Mouse (Mus musculus) heart, embryonic 12.5 days (tissue): Measurements from ENCODE around the gene Gm11563. TPM values are rescaled to one million over a fixed set of nuclear protein-coding genes. Genes with fewer than 3 reads are reported as not detected.

Source experiments
- polyA plus RNA-seq: library from polyadenylated mRNA; unstranded; fragments of >200 nt; fragmentation: Nextera tagmentation; extraction: Ambion mirVana; gene quantifications from 2 replicates; pipeline ENCODE4 v1.2.1, GENCODE M21; 2016

The Gm11563 gene
- polyA plus RNA-seq, 1 experiment from 2014 or later: not detected

Other genes starting within 250 kb of the Gm11563 start
- gene Krt12, start 236.7 kb downstream of the Gm11563 start, polyA plus RNA-seq: not detected in 2 replicates
- 3.6 and 4.1 TPM in 2 replicates for gene Krt20, start 220.8 kb downstream of the Gm11563 start, polyA plus RNA-seq
- gene Krt23, start 165.8 kb downstream of the Gm11563 start, polyA plus RNA-seq: 0.27 and 0.52 TPM in 2 replicates
- gene Krt39, start 137.6 kb downstream of the Gm11563 start, polyA plus RNA-seq: not detected in 2 replicates
- not detected in 2 replicates for gene Krt40, start 115.8 kb downstream of the Gm11563 start, polyA plus RNA-seq
- gene Krtap3-3, start 108.1 kb downstream of the Gm11563 start, polyA plus RNA-seq: not detected in 2 replicates
- not detected in 2 replicates for gene Krtap3-2, start 102.1 kb downstream of the Gm11563 start, polyA plus RNA-seq
- not detected in 2 replicates for gene Gm11939, start 99.5 kb downstream of the Gm11563 start, polyA plus RNA-seq
- gene Krtap3-1, start 92.3 kb downstream of the Gm11563 start, polyA plus RNA-seq: not detected in 2 replicates
- gene Krtap1-5, start 77.9 kb downstream of the Gm11563 start, polyA plus RNA-seq: not detected in 2 replicates
- not detected in 2 replicates for gene Krtap1-4, start 75.3 kb downstream of the Gm11563 start, polyA plus RNA-seq
- gene Krtap1-3, start 67.6 kb downstream of the Gm11563 start, polyA plus RNA-seq: not detected in 2 replicates
- not detected in 2 replicates for gene Krtap9-3, start 60.9 kb downstream of the Gm11563 start, polyA plus RNA-seq
- gene Gm11938, start 55.7 kb downstream of the Gm11563 start, polyA plus RNA-seq: not detected in 2 replicates
- gene Gm11937, start 48.8 kb downstream of the Gm11563 start, polyA plus RNA-seq: not detected in 2 replicates
- gene Krtap2-4, start 44.1 kb downstream of the Gm11563 start, polyA plus RNA-seq: not detected in 2 replicates
- not detected in 2 replicates for gene Gm11562, start 38.5 kb downstream of the Gm11563 start, polyA plus RNA-seq
- gene Krtap4-1, start 30.7 kb downstream of the Gm11563 start, polyA plus RNA-seq: not detected in 2 replicates
- gene Krtap4-2, start 23.9 kb downstream of the Gm11563 start, polyA plus RNA-seq: not detected in 2 replicates
- not detected in 2 replicates for gene Krtap4-7, start 14.9 kb downstream of the Gm11563 start, polyA plus RNA-seq
- gene Gm11555, start 8.7 kb downstream of the Gm11563 start, polyA plus RNA-seq: not detected in 2 replicates
- gene Krtap4-6, start 7.0 kb upstream of the Gm11563 start, polyA plus RNA-seq: not detected in 2 replicates
- gene Gm14190, start 31.8 kb upstream of the Gm11563 start, polyA plus RNA-seq: not detected in 2 replicates
- gene Gm14180, start 75.3 kb upstream of the Gm11563 start, polyA plus RNA-seq: not detected in 2 replicates
- not detected in 2 replicates for gene Gm11595, start 114.0 kb upstream of the Gm11563 start, polyA plus RNA-seq
- gene Krtap4-8, start 121.7 kb upstream of the Gm11563 start, polyA plus RNA-seq: not detected in 2 replicates
- gene Krtap4-9, start 126.2 kb upstream of the Gm11563 start, polyA plus RNA-seq: not detected in 2 replicates
- gene Gm11596, start 134.5 kb upstream of the Gm11563 start, polyA plus RNA-seq: not detected in 2 replicates
- not detected in 2 replicates for gene Gm11569, start 140.0 kb upstream of the Gm11563 start, polyA plus RNA-seq
- gene Gm11554, start 145.5 kb upstream of the Gm11563 start, polyA plus RNA-seq: not detected in 2 replicates
- gene Krtap4-13, start 150.9 kb upstream of the Gm11563 start, polyA plus RNA-seq: not detected in 2 replicates
- gene Gm11564, start 156.7 kb upstream of the Gm11563 start, polyA plus RNA-seq: not detected in 2 replicates
- gene 2300003K06Rik, start 179.1 kb upstream of the Gm11563 start, polyA plus RNA-seq: not detected in 2 replicates
- not detected in 2 replicates for gene Krtap4-16, start 192.6 kb upstream of the Gm11563 start, polyA plus RNA-seq
- gene Gm11568, start 199.0 kb upstream of the Gm11563 start, polyA plus RNA-seq: not detected in 2 replicates
- gene Gm11559, start 205.5 kb upstream of the Gm11563 start, polyA plus RNA-seq: not detected in 2 replicates
- gene Krtap9-1, start 214.4 kb upstream of the Gm11563 start, polyA plus RNA-seq: not detected in 2 replicates
- gene Gm11567, start 220.2 kb upstream of the Gm11563 start, polyA plus RNA-seq: not detected in 2 replicates
- gene Krtap31-1, start 249.0 kb upstream of the Gm11563 start, polyA plus RNA-seq: not detected in 2 replicates